ENCODE assay signal across 35 mouse cellular contexts in the genomic region with DNA sequence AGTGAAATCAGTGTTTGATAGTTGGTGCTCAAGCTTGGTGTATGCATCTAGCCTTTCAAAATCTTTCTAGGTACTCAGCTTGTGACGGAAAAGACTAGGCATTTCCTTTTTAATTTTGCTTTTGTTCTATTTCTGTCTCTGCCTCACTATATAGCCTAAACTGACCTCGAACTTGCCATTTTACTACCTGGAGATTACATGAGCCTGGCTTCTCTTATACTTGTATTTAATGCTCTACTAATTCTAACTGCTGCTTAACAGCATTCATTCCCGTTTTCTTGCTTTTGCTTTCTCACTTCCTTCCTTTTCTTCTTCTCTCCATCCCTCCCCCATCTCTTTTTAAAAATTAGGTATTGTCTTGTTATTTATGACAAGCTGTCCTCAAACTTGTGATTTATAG.
"Had no signal": no experiment of that assay in that cellular context is flagged by ENCODE, and none has a peak within 500 bp of the region (broad histone marks: within the 10 kb centered on the region; RNA-seq: fewer than 3 reads in every experiment).

No protein-coding gene starts in this region.

- H3K27ac ChIP-seq: heart, embryonic 10.5 days; heart, embryonic 13.5 days; heart, embryonic 15.5 days; hindbrain, embryonic 10.5 days; hindbrain, embryonic 12.5 days; hindbrain, embryonic 13.5 days; hindbrain, embryonic 14.5 days; hindbrain, embryonic 15.5 days; hindbrain, postnatal 0 days; intestine, embryonic 15.5 days; kidney, embryonic 15.5 days; kidney, postnatal 0 days; layer of hippocampus, adult 2 months had no signal

- H3K4me3 ChIP-seq: heart, embryonic 10.5 days; heart, embryonic 12.5 days; heart, embryonic 13.5 days; heart, embryonic 15.5 days; hindbrain, embryonic 10.5 days; hindbrain, embryonic 12.5 days; hindbrain, embryonic 13.5 days; hindbrain, embryonic 15.5 days; intestine, embryonic 15.5 days; kidney, embryonic 15.5 days; layer of hippocampus, adult 2 months had no signal

- DNase-seq: heart, postnatal 10 days; heart, postnatal 14 days; heart, postnatal 36 days; heart, postnatal 4 days; kidney, adult 11 months; kidney, adult 18-20 months; kidney, adult 2 months; kidney, adult 8-10 months; kidney, adult 9 months; kidney, postnatal 10 days; kidney, postnatal 14 days; kidney, postnatal 25 days; kidney, postnatal 36 days; kidney, postnatal 4 days; layer of hippocampus, adult 9-11 months; layer of hippocampus, postnatal 36 days had no signal

- H3K27me3 ChIP-seq: heart, embryonic 12.5 days; heart, embryonic 13.5 days; heart, embryonic 15.5 days; hindbrain, embryonic 12.5 days; hindbrain, embryonic 13.5 days; hindbrain, embryonic 15.5 days; intestine, embryonic 15.5 days; kidney, embryonic 15.5 days had no signal

- H3K9ac ChIP-seq: heart, embryonic 12.5 days; heart, embryonic 13.5 days; heart, embryonic 15.5 days; hindbrain, embryonic 12.5 days; hindbrain, embryonic 13.5 days; hindbrain, embryonic 14.5 days; hindbrain, embryonic 15.5 days; intestine, embryonic 15.5 days; kidney, embryonic 15.5 days had no signal

- H3K36me3 ChIP-seq: heart, embryonic 10.5 days; heart, embryonic 12.5 days; heart, embryonic 13.5 days; heart, embryonic 15.5 days; hindbrain, embryonic 10.5 days; hindbrain, embryonic 12.5 days; hindbrain, embryonic 13.5 days; hindbrain, embryonic 15.5 days; intestine, embryonic 15.5 days; kidney, embryonic 15.5 days had no signal

- H3K4me1 ChIP-seq: heart, embryonic 10.5 days; hindbrain, embryonic 10.5 days; hindbrain, embryonic 12.5 days; hindbrain, embryonic 13.5 days; hindbrain, embryonic 15.5 days; intestine, embryonic 15.5 days; kidney, embryonic 15.5 days had no signal

- H3K9me3 ChIP-seq: heart, embryonic 10.5 days; heart, embryonic 12.5 days; heart, embryonic 13.5 days; heart, embryonic 15.5 days; hindbrain, embryonic 10.5 days; hindbrain, embryonic 12.5 days; hindbrain, embryonic 13.5 days; hindbrain, embryonic 15.5 days; intestine, embryonic 15.5 days; kidney, embryonic 15.5 days had no signal

- H3K4me2 ChIP-seq: heart, embryonic 11.5 days; heart, embryonic 12.5 days; heart, embryonic 13.5 days; heart, embryonic 15.5 days; hindbrain, embryonic 12.5 days; hindbrain, embryonic 13.5 days; hindbrain, embryonic 14.5 days; hindbrain, embryonic 15.5 days; intestine, embryonic 15.5 days; kidney, embryonic 15.5 days had no signal

- ATAC-seq: hindbrain, embryonic 16.5 days; hindbrain, postnatal 0 days; inflammation-experienced regulatory T-cells, adult 6 months; intestine, embryonic 15.5 days; intestine, embryonic 16.5 days; intestine, postnatal 0 days had no signal
